Mouse (Mus musculus) CD4-positive, CD25-positive, alpha-beta regulatory T cell, adult 2 months (primary cell): ENCODE results near the gene Olfr372.

Experiments
- DNase-seq: peaks from one replicate; pipeline ENCODE4 v3.0.0-alpha.2; 2012; ENCODE audit warnings: low read depth, low spot score

Gene Olfr372

DNA sequence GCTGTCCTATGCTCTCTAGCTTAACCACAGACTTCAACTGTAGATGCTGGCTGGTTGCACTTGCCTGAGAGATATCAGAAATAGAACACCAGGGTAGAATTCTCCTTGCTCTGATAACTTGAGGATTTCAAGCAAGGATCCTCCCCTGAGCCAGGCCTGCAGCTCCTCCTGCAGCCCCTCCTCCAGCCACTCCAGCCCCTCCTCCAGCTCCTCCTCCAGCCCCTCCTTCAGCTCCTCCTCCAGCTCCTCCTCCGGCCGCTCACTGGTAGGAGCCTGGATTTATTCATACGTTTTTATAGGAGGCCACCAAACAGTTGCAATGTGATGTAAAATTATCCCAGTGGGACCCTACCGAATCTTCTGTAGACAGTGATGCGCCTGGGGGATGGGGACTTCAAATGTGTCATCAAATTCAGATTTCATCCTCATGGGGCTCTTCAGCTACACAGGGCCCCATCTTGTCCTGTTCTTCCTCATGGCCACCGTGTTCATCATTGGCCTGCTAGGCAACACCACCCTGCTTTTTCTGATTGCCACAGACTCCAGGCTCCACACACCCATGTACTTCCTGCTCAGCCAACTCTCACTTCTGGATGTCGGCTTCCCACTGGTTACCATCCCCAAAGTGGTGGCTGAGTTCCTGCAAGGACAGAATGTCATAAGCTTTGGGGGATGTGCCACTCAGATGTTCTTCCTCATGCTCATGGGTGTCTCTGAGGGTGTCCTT, 58.5 kb downstream of the Olfr372 start:
- DNase-seq: peak; percentile 11

DNA sequence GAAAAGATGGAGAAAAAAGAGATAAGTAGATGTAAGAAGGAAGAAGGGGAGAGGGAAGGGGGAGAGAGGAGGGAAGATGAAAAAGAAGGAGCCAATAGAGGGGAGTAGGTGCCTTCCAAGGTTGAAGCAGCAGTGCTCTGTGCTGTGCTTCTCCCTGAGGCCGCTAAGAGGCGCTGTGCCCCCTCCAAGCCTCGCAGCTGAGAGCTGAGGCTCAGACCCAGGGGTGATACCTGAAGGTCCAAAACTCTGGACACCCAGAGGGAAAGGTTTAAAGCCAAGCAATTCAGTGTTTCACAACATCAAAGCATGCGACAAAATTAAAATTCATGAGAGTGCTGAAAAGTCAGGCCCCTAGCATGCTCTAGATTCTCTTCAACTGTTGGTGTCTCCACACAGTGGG, 64.1 kb downstream of the Olfr372 start:
- DNase-seq: peak; percentile 48

- no peak for DNase-seq
Observed at GRCm38 (mm10) chr8:72106740-72107139, 65.7 kb downstream of the Olfr372 start, which contains the start of gene Olfr374. Olfr374 (plus strand) TSS chr8:72107040.
